Mouse (Mus musculus) spleen, adult 2 months (tissue): ENCODE measurements around the gene Arpc5.

ENCODE experiments used
- CTCF ChIP-seq: fragments of 200-500 bp; IDR thresholded peaks from 2 replicates; pipeline ENCODE4 v1.5.1; 2011; ENCODE audit warnings: mild to moderate bottlenecking, inconsistent platforms; ENCODE audit not compliant: insufficient read depth, insufficient read length, insufficient replicate concordance; ENCODE audit errors: extremely low read depth
- POLR2A ChIP-seq: fragments of 200-500 bp; IDR thresholded peaks from 2 replicates; pipeline ENCODE4 v1.6.1; 2011; ENCODE audit warnings: low read depth, low read length, inconsistent platforms

- TF ChIP-seq CTCF (no peak), POLR2A (no peak)
Observed at GRCm38 (mm10) chr1:152727604-152728236, 38.6 kb upstream of the Arpc5 start.
